ENCODE assay signal across 25 mouse cellular contexts in genomic region chr14:45036579-45036978, GRCm38 (mm10). TPM values are rescaled to one million over a fixed set of nuclear protein-coding genes. Genes with fewer than 3 reads are reported as not detected.
A peak's percentile ranks its signal among the peaks of the same experiment; 100 is the strongest.
DNase-seq lines count a peak whose midpoint lies in the region; ATAC-seq and TF ChIP-seq lines count a peak whose summit lies in the region.
"Had no signal": no experiment of that assay in that cellular context is flagged by ENCODE, and none has a peak within 500 bp of the region (broad histone marks: within the 10 kb centered on the region; RNA-seq: fewer than 3 reads in every experiment).

No protein-coding gene starts in this region.

- WGBS in kidney, adult 2 months: 94% methylated on average over 1 of the region's 1 CpGs

- peak; percentile 31 for ATAC-seq in granulocyte monocyte progenitor cell, adult 5-6 weeks (replicated peaks; ENCODE audit: poor library complexity, severe bottlenecking)
- ATAC-seq in megakaryocyte, adult 5-6 weeks (ENCODE audit: poor library complexity, severe bottlenecking): peak; percentile 31; the same call in 1 of the 2 replicates
- no peak for ATAC-seq in cerebellum, adult (ENCODE audit: insufficient number of reproducible peaks, low FRiP score, low TSS enrichment)
- ATAC-seq: activated CD4-positive, CD25-positive, alpha-beta regulatory T cell, adult 4 months; CD4-positive, CD25-positive, alpha-beta regulatory T cell, adult 4 months; forebrain, embryonic 14.5 days; forebrain, postnatal 0 days; intestine, embryonic 15.5 days had no signal

- TF ChIP-seq POLR2A in kidney, adult 2 months (IDR thresholded peaks at IDR 0.05; ENCODE audit: low read depth, low read length): no peak

- H3K4me3 ChIP-seq in kidney, adult 2 months (ENCODE audit: insufficient read depth, low read depth, low read length): no peak overlapping the region
- H3K4me3 ChIP-seq: embryonic facial prominence, embryonic 12.5 days; embryonic facial prominence, embryonic 15.5 days; gastrocnemius, adult 2 months; heart, embryonic 10.5 days; hindbrain, embryonic 12.5 days; hindbrain, embryonic 15.5 days; intestine, embryonic 15.5 days had no signal

- H3K27me3 ChIP-seq in kidney, adult 2 months (replicated peaks; ENCODE audit: control insufficient read depth, insufficient read depth, low read length): no peaks in the 10 kb centered on the region
- H3K27me3 ChIP-seq: embryonic facial prominence, embryonic 12.5 days; embryonic facial prominence, embryonic 15.5 days; hindbrain, embryonic 12.5 days; hindbrain, embryonic 15.5 days; intestine, embryonic 15.5 days had no signal

- H3K4me1 ChIP-seq in kidney, adult 2 months (ENCODE audit: control insufficient read depth, insufficient read depth, low read length): no peaks in the 10 kb centered on the region
- H3K4me1 ChIP-seq: embryonic facial prominence, embryonic 12.5 days; embryonic facial prominence, embryonic 15.5 days; heart, embryonic 10.5 days; hindbrain, embryonic 12.5 days; hindbrain, embryonic 15.5 days; intestine, embryonic 15.5 days had no signal

- no peak for TF ChIP-seq CTCF in kidney, adult 2 months (conservative IDR thresholded peaks at IDR 0.05; ENCODE audit: insufficient read depth, insufficient read length, low read depth, low read length)

- H3K27ac ChIP-seq in kidney, adult 2 months (ENCODE audit: insufficient read depth, low read depth, low read length): no peak overlapping the region
- H3K27ac ChIP-seq: embryonic facial prominence, embryonic 12.5 days; embryonic facial prominence, embryonic 15.5 days; gastrocnemius, adult 2 months; heart, embryonic 10.5 days; hindbrain, embryonic 12.5 days; hindbrain, embryonic 15.5 days; intestine, embryonic 15.5 days had no signal

- peak; percentile 4 for DNase-seq in kidney, adult 2 months
- no peak for DNase-seq in kidney, postnatal 36 days
- DNase-seq in layer of hippocampus, postnatal 36 days: no peak
- DNase-seq in spleen, postnatal 4 days (ENCODE audit: low spot score in 2 of 2): no peak
- DNase-seq: adrenal gland, postnatal 14 days; cerebellum, adult 11-12 months; cerebellum, adult 8-10 months; cerebellum, postnatal 10 days; forebrain, postnatal 0 days; gastrocnemius, adult 2 months; gastrocnemius, postnatal 14 days had no signal

- no peaks in the 10 kb centered on the region for H3K36me3 ChIP-seq in kidney, adult 2 months (ENCODE audit: control insufficient read depth, insufficient read depth, low read length)
- H3K36me3 ChIP-seq: embryonic facial prominence, embryonic 12.5 days; embryonic facial prominence, embryonic 15.5 days; heart, embryonic 10.5 days; hindbrain, embryonic 12.5 days; hindbrain, embryonic 15.5 days; intestine, embryonic 15.5 days had no signal

RNA-seq across cellular contexts. Expression of gene Ptger2, which starts 48.6 kb away (rescaled TPM):
- polyA plus RNA-seq in kidney, adult 2 months (2012; rRNA removed): 0.52 and 0.65 TPM in 2 replicates
- total RNA-seq in granulocyte monocyte progenitor cell, adult 5-6 weeks (2014; fragmentation: Nextera tagmentation): 5.2 and 5.4 TPM in 2 replicates
- 3.1 and 3.5 TPM in 2 replicates for total RNA-seq in granulocyte monocyte progenitor cell, adult 5-6 weeks (2017)
- total RNA-seq in megakaryocyte, adult 5-6 weeks (2015): 7.2 and 8.8 TPM in 2 replicates
- 4.9 and 6.7 TPM in 2 replicates for total RNA-seq in megakaryocyte, adult 5-6 weeks (2017)
- under 1 TPM; 0.18 to 0.32 TPM for total RNA-seq in layer of hippocampus, postnatal 36 days (2021)
- polyA plus RNA-seq: C2C12; heart, embryonic 10.5 days; heart, embryonic 14.5 days had no signal
